11 mouse cellular contexts compared by ENCODE assay signal in genomic region chr3:108476761-108477619, GRCm38 (mm10). TPM values are rescaled to one million over a fixed set of nuclear protein-coding genes. Genes with fewer than 3 reads are reported as not detected.
DNase-seq lines count a peak whose midpoint lies in the region; ATAC-seq lines count a peak whose summit lies in the region.
"Had no signal": no experiment of that assay in that cellular context is flagged by ENCODE, and none has a peak within 500 bp of the region (broad histone marks: within the 10 kb centered on the region; RNA-seq: fewer than 3 reads in every experiment).

No protein-coding gene starts in this region.

- H3K4me2 ChIP-seq in heart, embryonic 12.5 days = no peak overlapping the region
- H3K4me2 ChIP-seq: hindbrain, embryonic 15.5 days had no signal

- no peaks in the 10 kb centered on the region for H3K9me3 ChIP-seq in heart, embryonic 12.5 days (replicated peaks)
- H3K9me3 ChIP-seq: hindbrain, embryonic 15.5 days had no signal

- H3K27me3 ChIP-seq in heart, embryonic 12.5 days (replicated peaks) = peaks cover under 1% of the 10 kb centered on the region; the same call in 1 of the 2 replicates
- H3K27me3 ChIP-seq: hindbrain, embryonic 15.5 days had no signal

- H3K9ac ChIP-seq in heart, embryonic 12.5 days = no peak overlapping the region
- H3K9ac ChIP-seq: hindbrain, embryonic 15.5 days had no signal

- no peak overlapping the region for H3K27ac ChIP-seq in heart, embryonic 12.5 days (ENCODE audit: poor library complexity, severe bottlenecking)
- H3K27ac ChIP-seq: hindbrain, embryonic 15.5 days had no signal

- H3K4me3 ChIP-seq in heart, embryonic 12.5 days = no peak overlapping the region
- H3K4me3 ChIP-seq: hindbrain, embryonic 15.5 days had no signal

- H3K4me1 ChIP-seq in heart, embryonic 12.5 days (replicated peaks) = no peaks in the 10 kb centered on the region
- H3K4me1 ChIP-seq: hindbrain, embryonic 15.5 days had no signal

- WGBS in heart, embryonic 12.5 days = 67% methylated on average over 14 of the region's 14 CpGs

- H3K36me3 ChIP-seq in heart, embryonic 12.5 days = no peaks in the 10 kb centered on the region
- H3K36me3 ChIP-seq: hindbrain, embryonic 15.5 days had no signal

- DNase-seq in heart, adult 11 months = peak; percentile 90
- DNase-seq in gonadal fat pad, adult 2 months (ENCODE audit: low read depth) = peak; percentile 98
- DNase-seq in kidney, postnatal 36 days = peak; percentile 86 to 91
- peak; percentile 47 for DNase-seq in skeletal muscle tissue, adult 2 months (ENCODE audit: low read depth, low spot score)
- no peak for DNase-seq in layer of hippocampus, postnatal 10 days (ENCODE audit: low spot score in 2 of 2)
- no peak for DNase-seq in cerebellum, postnatal 10 days
- DNase-seq: midbrain, embryonic 14.5 days had no signal

- no peak for ATAC-seq in heart, embryonic 12.5 days (ENCODE audit: insufficient number of reproducible peaks, low FRiP score)
- ATAC-seq in granulocyte monocyte progenitor cell, adult 5-6 weeks (replicated peaks; ENCODE audit: poor library complexity, severe bottlenecking) = no peak

RNA-seq across cellular contexts. Expression of gene Sars, which starts 32.0 kb away (rescaled TPM):
- polyA plus RNA-seq in heart, embryonic 12.5 days (2016; fragmentation: Nextera tagmentation; extraction: Ambion mirVana) = 95.8 and 98.1 TPM in 2 replicates
- 55.8 and 63.1 TPM in 2 replicates for polyA plus RNA-seq in gonadal fat pad, adult 2 months (2012; rRNA removed)
- total RNA-seq in layer of hippocampus, postnatal 10 days (2021) = 100 to 1,000 TPM; 215 TPM
- total RNA-seq in granulocyte monocyte progenitor cell, adult 5-6 weeks (2014; fragmentation: Nextera tagmentation) = 30.9 and 36.2 TPM in 2 replicates
- total RNA-seq in granulocyte monocyte progenitor cell, adult 5-6 weeks (2017) = 196 and 259 TPM in 2 replicates

RNA-seq across cellular contexts. Expression of gene 1700013F07Rik, which starts 57.0 kb away (rescaled TPM):
- not detected in 2 replicates for polyA plus RNA-seq in heart, embryonic 12.5 days (2016; fragmentation: Nextera tagmentation; extraction: Ambion mirVana)
- polyA plus RNA-seq in gonadal fat pad, adult 2 months (2012; rRNA removed) = 2.5 and 4.4 TPM in 2 replicates
- 1 to 10 TPM; 2.1 to 2.7 TPM for total RNA-seq in layer of hippocampus, postnatal 10 days (2021)
- total RNA-seq in granulocyte monocyte progenitor cell, adult 5-6 weeks (2014; fragmentation: Nextera tagmentation) = not detected in 2 replicates
- total RNA-seq in granulocyte monocyte progenitor cell, adult 5-6 weeks (2017) = not detected in 2 replicates
- polyA plus RNA-seq: spleen, adult 2 months had no signal

RNA-seq across cellular contexts. Expression of gene 5330417C22Rik, which starts 59.3 kb away (rescaled TPM):
- polyA plus RNA-seq in heart, embryonic 12.5 days (2016; fragmentation: Nextera tagmentation; extraction: Ambion mirVana) = 0.46 and 0.85 TPM in 2 replicates
- 0.20 and 0.55 TPM in 2 replicates for polyA plus RNA-seq in gonadal fat pad, adult 2 months (2012; rRNA removed)
- 10 to 100 TPM; 16.8 to 22.0 TPM for total RNA-seq in layer of hippocampus, postnatal 10 days (2021)
- total RNA-seq in granulocyte monocyte progenitor cell, adult 5-6 weeks (2014; fragmentation: Nextera tagmentation) = 0.15 TPM in 1 of 2 replicates, not detected in the other
- 0.13 TPM in 1 of 2 replicates, not detected in the other for total RNA-seq in granulocyte monocyte progenitor cell, adult 5-6 weeks (2017)

Comparison
In these comparisons a context has a peak if more than half of its experiments do, and no peak if none do; other contexts are left out.
1. DNase-seq: peak in heart, adult 11 months (single experiment), gonadal fat pad, adult 2 months (single experiment), kidney, postnatal 36 days (2 of 2) and skeletal muscle tissue, adult 2 months (single experiment); none in layer of hippocampus, postnatal 10 days (0 of 2) and cerebellum, postnatal 10 days (0 of 2).
2. RNA of gene 5330417C22Rik, which starts 59.3 kb away (total RNA-seq): 16.8 to 22.0 TPM in layer of hippocampus, postnatal 10 days; 0.13 to 0.15 TPM in granulocyte monocyte progenitor cell, adult 5-6 weeks; every median in the first group is over 10 times any median in the second.